Mouse (Mus musculus) kidney, postnatal 10 days (tissue): ENCODE measurements around the gene Mrgprd.

Source experiments
- DNase-seq: peaks from one replicate; pipeline ENCODE4 v3.0.0; 2021; ENCODE audit warnings: mixed read lengths

Mrgprd gene

DNA sequence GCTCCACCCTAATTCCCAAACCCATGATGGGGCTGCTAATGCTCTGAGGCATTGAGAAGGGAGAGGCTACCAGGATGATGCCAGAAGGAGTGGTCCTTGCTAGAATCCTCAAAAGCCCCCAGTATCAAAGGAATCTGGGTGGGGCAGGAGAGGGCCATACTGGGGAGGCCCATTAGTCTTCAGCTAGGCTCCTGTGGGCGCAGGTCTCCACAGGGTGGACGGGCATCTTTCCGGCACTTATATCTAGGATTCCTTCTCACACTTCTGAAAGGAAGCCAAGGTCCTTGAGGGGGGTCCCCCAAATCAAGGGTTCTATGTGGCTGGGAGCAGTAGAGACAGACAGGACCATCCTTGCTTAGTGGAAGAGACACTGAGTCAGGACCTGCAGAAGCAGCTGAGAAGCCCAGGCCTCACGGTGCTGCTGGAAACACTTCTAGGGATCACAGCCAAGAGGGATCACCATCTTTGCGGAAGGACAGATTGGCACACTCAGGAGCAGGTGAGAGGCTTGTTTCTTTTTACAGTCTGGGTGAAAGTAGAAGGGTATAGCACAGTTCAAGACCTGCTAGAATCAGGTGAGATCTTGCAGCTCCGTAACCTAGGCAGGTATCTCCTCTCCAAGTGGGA lies at the start of gene Mrgprd:
Gene Mrgprd, plus strand, starts transcription at position 51 of the 627 bp plus-strand sequence.
- DNase-seq = no peak

DNA sequence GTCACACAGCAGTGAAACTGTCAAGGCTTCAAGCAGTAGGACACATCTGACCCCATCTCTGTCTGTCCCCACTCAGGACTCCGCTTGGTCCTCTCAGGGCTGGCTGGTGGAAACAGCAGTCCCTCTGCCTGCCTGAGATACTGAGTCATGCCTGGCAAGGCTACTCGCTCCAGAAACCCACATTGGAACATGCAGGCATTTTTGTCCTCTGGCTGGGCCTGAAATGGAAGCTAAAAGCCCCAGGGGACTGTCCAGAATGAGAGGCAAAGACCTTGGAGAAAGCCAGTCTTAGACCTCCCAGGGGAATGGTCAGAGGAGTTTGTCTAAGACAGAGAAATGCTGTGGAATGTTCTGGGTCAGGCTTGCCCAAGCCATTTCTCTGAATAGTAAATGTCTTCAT lies 48.6 kb upstream of the Mrgprd start:
- DNase-seq = no peak

DNA sequence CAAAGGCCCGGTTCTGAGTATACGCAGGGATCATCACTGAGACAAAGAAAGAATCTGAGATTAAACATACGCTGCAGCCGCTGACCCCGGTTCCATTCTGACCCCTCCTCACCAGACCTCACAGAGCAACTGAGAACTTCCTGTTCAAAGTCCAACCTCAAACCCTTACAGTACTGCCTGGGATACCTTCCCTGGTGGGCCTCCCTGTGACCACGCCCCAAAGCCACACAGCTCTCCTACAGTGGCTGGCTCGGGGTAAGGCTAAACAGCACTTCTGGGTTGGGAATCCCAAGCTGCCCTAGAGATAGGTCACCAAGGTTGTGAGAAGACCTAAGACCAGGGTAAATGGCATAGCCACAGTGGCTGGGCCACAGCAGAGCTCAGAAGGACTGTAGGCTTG lies 45.7 kb upstream of the Mrgprd start:
- no peak for DNase-seq

DNA sequence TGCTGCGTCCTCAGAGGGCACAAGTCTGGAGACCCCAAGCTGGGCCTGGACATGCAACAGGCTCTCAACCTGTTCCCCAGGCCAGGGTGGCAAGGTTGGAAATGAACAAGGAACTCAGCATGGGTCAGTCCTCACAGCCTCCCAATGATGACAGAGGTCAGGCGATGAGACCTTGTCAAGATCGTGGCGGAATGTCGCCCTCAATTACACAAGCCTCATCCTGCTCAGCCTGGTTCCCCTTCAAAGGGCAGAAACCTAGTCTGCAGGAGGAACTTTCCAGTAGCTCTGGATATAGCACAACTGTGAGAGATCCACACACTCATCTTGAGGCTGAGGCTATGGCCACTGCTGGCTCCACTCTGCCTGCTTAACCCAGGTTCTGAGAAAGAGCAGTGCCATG lies 43.7 kb upstream of the Mrgprd start:
- DNase-seq = no peak

DNA sequence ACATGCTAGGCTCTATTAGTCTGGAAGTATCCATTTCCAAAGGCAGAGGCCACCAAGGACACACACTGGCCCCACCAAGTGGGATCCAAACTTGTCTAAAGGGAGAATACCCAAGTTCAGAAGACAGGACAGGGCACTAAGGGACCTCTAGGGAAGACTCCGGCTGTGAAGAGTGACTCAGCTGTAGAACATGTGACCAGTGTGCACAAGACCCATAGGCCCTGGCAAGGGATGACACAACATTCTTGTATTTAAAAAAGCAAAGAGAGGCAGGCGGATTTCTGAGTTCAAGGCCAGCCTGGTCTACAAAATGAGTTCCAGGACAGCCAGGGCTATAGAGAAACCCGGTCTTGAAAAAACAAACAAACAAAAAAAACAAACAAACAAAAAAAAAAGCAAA lies 39.1 kb upstream of the Mrgprd start:
- no peak for DNase-seq

DNA sequence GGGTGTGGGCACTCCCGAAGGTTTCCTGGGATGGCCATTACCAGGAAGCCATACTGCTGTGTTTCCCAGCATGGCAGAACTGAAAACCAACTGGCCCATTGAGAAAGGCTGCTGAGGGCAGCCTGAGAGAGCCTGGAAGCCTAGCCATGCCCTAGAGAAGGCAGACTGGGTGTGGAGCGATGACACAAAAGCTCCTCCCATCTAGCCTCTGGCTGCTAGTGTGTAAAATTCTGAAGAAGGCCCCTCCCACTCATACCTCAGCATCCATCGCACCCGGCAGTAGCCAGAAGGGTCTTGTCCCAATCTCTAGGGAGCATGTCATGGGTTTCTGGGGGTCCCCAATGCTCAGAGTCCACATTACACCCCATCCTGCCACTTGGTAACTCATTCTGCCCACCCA lies 33.2 kb upstream of the Mrgprd start:
- DNase-seq = no peak

DNA sequence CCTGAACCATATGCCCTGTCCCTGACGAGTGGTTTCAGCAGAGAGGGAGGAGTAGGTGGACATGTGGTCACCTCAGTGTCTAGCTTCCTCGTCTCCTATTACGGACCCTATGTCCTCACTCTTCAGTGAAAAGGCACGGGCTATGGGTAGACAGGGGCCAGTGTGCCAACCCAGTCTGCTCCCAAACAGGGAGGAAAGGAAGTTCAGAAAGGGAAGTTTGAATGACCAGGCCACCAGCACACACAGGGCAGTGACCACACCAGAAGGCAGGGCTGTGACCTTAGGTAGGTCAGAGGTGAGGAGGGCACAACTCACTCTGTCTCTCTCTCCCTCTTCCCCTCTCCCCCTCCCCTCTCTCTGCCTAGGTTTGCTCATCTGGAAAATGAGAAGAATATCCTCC lies 31.6 kb upstream of the Mrgprd start:
- no peak for DNase-seq

DNA sequence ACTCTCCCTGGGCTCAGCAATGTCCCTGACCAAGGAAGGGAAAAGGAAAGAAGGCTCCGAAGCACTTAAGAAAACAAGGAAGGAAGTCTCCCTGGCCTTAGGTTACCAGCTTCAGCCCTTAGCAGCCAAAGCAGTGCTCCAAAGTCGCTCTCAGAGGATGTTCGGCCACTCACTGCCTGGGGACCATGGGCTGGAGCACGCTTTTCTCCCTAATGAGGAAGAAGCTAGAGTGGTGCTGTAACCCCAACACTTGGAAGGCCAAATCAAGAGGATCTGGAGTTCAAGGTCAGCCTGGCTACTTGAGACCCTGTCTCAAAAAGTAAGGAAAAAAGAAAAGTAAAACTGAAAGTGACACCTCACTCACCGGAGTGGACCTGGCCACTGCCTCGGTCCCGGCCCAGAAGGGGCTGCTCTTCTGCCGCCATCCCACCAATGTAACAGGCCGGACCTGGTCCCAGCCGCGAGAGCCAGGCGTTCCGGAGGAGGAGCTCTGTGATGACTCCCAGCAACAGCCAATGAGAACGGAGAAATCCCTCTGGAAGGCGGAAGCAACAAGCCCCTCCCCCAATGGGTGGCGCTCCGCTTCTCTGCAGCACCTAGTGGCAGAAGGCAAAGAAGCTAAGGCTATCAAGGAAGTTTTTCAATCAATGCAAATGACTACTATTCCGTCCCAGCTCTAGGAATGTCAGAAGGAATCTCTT lies 31.0 kb upstream of the Mrgprd start, which contains the start of gene Tpcn2:
Gene Tpcn2, minus strand, starts transcription at position 525 of the 701 bp plus-strand sequence.
- peak; percentile 97 for DNase-seq

DNA sequence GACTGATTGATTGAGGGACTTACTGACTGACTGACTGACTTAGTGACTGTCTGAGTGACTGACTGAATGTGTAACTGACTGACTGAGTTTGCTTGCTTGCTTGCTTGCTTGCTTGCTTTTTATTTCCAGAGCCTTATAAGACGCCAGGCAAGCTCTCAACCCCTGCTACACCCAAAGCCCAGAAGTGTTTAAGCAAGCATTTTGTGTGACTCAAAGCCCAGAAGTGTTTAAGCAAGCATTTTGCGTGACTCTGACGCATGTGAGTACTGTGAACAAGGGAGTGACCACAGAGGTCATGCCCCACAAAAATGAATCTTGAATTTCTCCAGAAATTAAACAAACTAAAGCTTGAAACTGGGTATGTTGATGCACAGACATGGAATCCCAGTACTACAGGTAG lies 30.3 kb upstream of the Mrgprd start:
- no peak for DNase-seq

DNA sequence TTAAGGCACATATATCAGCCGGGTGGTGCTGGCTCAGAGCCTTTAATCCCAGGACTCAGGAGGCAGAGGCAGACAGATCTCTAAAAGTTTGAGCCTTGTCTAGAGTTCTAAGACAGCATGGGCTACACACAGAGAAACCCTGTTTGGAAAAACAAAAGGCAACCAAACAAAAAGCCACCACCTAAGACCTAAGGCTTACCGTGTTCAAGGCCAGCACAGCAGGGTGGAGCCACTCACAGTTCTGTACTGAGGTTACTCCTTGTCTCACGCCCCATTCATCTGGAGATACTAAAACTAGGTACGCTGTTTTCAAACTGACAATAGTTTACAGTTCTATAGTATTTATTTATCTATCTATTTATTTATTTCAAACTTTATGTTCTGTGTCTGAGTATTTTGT lies 29.2 kb upstream of the Mrgprd start:
- no peak for DNase-seq

DNA sequence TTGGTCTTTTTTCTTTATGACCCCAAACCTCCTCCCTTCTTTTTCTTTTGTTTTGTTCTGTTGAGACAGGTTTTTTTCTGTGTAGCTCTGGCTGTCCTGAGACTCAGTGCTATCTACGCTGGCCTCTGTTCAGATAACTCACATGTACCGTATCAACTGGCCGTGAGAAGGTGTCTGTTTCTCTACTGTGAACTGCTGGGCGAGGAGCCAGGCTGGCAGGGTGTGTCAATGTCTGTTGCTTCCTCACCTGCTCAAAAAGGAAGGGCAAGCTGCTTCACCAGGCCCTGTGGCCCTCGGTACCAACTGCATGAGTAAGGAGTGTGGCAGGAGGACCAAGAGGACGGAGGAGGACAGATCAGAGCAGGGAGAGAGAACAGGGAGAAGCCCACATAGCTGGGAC lies 27.2 kb upstream of the Mrgprd start:
- DNase-seq = no peak

DNA sequence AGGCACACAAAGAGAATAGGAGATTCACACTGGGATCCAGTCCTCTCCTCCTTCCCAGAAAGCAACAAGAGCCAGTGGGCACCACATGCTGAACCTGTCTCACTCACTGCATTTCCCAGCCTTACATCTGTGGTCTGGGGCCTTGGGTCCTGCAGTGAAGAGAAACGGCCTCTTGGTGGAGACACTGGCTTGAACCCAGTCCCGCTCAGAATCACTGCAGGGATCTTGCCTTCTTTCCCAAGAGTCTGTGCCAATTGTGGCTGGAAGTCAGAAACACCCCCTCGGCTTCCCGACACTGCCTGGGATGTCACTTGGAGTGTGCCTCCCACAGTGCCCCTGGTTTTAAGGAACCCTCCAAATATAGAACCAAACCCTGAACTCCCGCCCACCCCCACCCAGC lies 25.3 kb upstream of the Mrgprd start:
- peak; percentile 62 for DNase-seq

DNA sequence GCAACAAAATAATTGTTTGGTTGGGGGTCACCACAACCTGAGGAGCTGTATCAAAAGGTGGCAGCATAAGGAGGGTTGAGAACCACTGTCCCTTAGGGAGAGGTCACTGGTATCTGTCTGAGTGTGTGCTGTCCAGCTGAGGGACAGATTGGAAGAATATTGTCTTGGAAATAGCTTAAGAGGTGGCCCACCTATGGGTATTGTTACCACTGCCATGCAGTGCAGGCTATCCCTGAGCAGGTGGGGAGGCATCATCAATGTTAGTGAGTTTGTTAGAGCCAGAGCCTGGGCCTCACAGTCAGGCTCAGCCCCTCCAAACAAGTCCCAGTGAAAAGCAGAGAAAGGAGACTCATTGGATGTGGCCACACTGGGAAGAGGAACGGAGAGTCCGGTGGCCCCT lies 22.8 kb upstream of the Mrgprd start:
- no peak for DNase-seq

DNA sequence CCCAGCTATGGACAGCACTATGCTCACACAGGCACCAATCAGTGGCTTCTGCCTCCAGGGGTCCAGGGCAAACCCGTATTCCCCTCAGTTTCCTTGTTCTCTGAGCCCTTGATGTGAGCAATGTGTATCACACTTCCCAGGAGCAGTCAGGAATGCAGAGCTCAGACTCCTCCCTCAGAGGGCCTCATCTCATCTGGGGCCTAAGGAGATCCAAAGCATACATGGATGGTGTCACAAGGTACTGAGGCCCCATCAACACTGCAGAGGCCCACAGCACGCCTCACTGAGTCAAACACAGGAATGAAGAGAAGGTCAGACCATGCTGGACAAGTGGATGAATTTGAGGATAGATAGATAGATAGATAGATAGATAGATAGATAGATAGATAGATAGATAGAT lies 21.9 kb upstream of the Mrgprd start:
- no peak for DNase-seq

DNA sequence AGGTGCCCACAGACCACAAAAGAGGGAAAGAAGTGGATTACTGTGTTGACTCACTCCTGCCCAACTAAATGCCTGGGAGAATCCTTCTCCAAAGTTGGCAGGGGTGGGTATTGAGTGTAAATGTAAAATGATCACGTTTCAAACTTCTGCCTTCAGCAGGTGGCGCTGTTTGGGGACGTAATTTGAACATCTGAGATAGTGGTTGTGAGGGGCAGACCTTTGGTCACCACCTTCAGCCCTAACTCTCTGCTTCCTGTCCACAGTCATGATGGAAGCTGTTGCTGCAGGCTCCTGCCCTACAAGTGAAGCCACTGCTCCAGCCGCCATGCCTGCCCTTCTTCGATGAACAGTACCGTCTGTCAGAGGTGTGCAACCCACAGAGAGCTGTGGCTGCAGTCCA lies 20.8 kb upstream of the Mrgprd start:
- DNase-seq = peak; percentile 40

DNA sequence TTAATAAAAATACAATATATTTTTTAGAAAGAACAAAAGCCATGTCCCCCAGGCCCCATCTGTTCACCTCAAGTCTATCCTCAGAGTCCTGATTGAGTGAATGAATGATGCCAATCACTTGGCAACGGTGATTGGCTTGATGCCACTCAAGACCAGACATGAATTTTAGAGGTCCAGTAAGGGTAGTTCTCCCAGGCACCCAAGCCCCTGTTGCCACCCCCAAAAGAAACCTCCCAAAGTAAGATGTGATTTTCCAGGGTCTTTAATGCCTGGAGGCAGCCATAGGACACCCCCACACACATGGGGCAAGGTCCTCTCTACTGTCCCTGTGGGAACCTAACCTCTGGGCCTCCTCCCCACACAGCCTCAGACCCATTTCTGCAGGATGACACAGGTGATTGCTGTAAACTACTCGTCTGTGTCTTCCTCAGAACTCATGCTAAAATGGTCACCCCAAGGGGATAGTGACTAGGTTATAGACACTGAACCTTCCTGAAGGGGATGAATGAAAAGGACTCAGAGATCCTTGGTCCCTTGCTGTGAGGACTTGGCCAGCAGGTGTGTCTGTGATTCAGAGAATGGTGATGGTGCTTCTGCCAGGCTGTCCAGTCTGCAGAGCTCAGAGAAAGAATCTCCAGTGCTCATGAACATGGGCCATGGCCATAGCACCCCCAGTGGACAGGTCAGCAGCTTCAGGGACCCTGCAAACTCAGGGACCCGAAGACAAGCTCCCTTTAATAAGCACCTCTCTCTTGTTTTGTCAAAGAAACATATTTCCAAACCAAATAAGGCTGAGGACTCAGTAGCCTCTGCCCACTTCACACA lies 15.8 kb upstream of the Mrgprd start:
- no peak for DNase-seq

DNA sequence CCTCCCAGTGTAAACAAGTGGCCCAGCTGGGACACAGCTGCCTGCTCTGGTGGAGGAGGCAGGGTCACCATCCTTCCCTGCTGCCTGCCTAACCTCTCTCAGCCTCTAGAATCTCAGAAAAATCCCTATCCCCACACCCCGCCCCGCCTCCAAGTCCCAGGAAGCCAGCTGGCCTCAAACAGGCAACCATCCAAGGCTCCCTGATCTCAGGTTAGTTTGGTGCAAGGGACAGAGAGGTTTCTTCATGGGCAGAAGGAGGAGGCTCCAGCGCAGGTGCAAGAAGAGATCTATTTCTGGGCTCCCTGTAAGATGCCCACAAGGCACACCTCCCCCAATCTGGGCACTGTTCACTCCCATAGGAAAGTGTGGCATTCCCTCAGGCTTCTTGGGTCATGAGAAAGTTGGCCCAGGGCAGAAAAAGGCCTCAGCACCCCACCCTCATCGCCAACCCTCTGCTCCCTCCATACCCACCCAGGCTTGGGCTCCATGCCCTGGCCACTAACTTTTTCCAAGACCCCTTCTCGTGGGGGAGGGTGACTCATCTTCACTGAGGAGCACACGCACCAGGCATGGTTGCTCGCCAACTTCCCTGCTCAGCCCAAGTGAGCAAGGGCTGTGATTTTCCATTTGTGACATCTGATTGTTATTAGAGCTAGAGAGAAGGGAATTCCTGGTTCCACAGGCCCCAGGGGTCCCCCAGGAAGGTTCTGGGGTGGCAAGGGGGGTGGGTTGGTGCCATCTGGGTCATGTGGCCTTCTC lies 14.9 kb upstream of the Mrgprd start:
- peak; percentile 74 for DNase-seq

DNA sequence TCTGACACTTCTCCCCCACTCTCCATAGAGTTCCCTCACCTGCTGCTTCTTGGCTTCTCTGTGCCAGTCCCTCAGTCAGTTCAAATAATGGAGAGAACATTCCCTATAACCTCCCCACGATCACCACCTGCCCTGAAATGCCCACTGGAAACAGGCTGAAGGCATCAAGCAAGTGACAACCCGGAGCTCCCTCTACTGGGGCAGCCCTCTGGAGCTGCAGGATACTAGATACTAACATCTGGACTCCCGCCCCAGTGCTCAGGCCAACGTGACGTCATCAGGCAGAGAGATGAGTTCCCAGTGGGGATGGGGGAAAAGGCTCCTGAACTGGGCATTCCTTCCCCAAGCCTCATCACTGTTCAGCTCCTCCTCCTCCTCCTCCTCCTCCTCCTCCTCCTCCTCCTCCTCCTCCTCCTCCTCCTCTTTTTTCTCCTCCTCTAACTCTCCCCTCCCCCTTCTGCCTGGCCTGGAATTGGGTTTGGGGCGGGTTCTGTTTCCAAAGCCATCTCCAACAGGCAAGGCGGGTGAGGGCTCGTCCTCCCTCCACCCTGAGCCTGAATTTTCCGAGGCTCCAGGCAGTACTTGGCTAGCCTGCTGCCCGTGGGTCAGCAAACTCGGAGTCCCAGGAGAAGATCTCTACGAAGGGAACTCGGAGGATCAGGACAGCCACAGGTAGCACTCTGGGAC lies 14.2 kb upstream of the Mrgprd start, which contains the start of gene Mrgprf:
Gene Mrgprf, plus strand, starts transcription at position 508 of the 687 bp plus-strand sequence.
- DNase-seq = peak; percentile 56

DNA sequence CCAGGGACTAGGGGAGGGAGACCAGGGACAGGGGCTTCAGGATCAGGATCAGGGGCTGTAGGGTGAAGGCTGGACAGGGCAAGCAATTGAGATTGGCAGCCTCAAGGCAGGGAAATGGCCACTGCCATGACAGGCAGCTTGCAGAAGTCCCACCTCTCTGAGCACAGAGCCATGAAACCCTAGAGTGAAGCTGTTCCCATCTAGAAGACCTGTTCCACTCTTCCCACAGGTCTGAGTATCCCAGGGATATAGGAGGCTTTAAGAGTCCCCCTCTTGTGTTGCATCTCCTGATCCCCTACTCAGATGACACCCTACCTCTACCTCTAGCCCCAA lies 13.7 kb upstream of the Mrgprd start:
- DNase-seq = no peak

DNA sequence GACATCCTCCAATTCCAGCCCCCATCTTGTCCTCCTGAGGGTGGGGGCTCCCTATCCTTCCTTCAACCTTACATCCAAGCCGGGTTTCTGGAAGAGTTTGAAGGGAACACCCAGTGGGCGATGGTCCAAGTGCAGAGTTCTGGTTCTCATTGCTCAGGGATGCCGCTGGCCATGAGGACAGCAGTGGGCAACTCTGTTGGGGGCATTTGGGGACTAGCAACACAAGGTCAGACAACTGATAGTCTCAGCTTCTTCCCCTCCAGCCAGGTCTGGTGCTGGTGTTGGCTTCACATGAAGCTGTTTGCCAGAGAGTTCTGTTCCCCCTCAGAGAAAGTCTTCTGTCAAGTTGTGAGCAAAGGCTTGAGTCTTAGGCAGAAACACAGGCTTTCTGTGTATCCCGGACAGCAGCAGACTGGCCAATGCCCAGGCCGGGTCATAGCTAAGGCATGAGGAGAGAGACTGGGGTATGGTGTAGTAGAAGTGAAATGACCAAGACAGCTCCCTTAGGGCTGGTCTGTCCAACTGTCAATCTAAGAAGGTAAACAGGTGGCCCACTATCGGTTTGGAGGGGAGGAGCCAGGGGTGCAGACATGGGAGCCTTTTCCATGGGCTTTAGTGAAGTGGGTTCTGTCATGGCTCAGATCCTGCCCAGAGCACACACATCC lies 13.2 kb upstream of the Mrgprd start:
- DNase-seq = peak; percentile 36

DNA sequence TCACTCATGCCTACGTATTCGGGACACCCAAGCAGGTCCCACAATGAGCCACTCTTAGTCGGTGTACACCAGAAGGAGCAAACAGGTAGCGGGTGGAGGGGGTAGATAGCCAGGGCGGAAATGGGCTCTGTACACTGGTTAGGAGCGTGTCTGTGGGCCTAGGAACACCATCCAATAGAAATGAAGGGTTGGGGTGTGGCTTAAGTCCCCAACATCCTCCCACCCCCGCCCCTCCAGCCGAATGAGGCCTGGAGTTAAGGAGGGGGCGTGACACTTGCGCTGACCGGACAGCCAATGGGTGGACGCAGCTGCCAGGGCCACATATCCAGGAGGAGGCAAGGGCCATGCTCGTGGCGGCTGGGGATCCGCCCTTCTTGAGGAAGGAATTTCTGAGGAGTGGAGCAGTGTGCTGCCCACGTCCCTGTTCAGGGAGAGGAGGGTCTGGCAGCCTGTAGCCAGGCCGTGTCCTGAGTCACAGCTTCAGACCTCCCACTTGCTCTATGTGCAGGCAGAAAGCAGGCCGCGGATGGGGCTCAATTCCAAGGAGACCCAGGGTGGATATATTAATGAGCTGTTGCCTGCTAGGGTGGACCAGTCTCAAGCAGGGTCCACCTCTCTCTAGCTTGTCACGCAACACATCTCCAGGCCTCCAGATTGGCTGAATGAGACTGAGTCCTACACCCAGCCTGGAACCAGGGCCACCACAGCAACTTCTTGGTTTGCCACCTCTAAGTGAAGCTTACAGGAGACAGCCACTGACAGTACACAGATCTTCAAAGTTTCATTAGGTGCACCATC lies 11.9 kb upstream of the Mrgprd start:
- DNase-seq = peak; percentile 83
